Mouse (Mus musculus): ENCODE results near the gene Mansc1.
"Not testable (repeated sequence)": the region's sequence is repeated elsewhere in the genome, so short reads cannot be mapped to it uniquely, and the experiment has no call there.

Mansc1 gene

GRCm38 (mm10) chr6:134631947-134632687 is at the start of gene Mansc1:
Mansc1 (minus strand) TSS chr6:134632488.
- peak; percentile 56 for DNase-seq (ENCODE audit: low spot score)

- not testable (repeated sequence) for DNase-seq (ENCODE audit: low spot score)
These were observed 47.0 kb upstream of the Mansc1 start for GRCm38 (mm10) chr6:134679330-134679729.

- no peak for DNase-seq (ENCODE audit: low spot score)
These were observed 45.7 kb upstream of the Mansc1 start for GRCm38 (mm10) chr6:134678037-134678436.

- DNase-seq (ENCODE audit: low spot score), result no peak
These were observed 45.2 kb upstream of the Mansc1 start for GRCm38 (mm10) chr6:134677504-134677903.

- DNase-seq (ENCODE audit: low spot score), result not testable (repeated sequence)
These were observed 41.4 kb upstream of the Mansc1 start for GRCm38 (mm10) chr6:134673712-134674111.

GRCm38 (mm10) chr6:134670881-134671411 is 38.7 kb upstream of the Mansc1 start:
- no peak for DNase-seq (ENCODE audit: low spot score)

- no peak for DNase-seq (ENCODE audit: low spot score)
These were observed 37.0 kb upstream of the Mansc1 start for GRCm38 (mm10) chr6:134669179-134669865.

- no peak for DNase-seq (ENCODE audit: low spot score)
These were observed 36.2 kb upstream of the Mansc1 start for GRCm38 (mm10) chr6:134668519-134668918.

GRCm38 (mm10) chr6:134665817-134666216 is 33.5 kb upstream of the Mansc1 start:
- DNase-seq (ENCODE audit: low spot score), result no peak

- DNase-seq (ENCODE audit: low spot score), result peak; percentile 8
These were observed 32.3 kb upstream of the Mansc1 start for GRCm38 (mm10) chr6:134664573-134664972.

GRCm38 (mm10) chr6:134660714-134661406 is 28.6 kb upstream of the Mansc1 start:
- peak; percentile 50 for DNase-seq (ENCODE audit: low spot score)

GRCm38 (mm10) chr6:134659108-134659958 is 27.0 kb upstream of the Mansc1 start:
- peak; percentile 44 for DNase-seq (ENCODE audit: low spot score)

GRCm38 (mm10) chr6:134656527-134656926 is 24.2 kb upstream of the Mansc1 start:
- DNase-seq (ENCODE audit: low spot score), result no peak

- DNase-seq (ENCODE audit: low spot score), result no peak
These were observed 16.1 kb upstream of the Mansc1 start for GRCm38 (mm10) chr6:134648356-134648755.

- DNase-seq (ENCODE audit: low spot score), result no peak
These were observed 15.3 kb upstream of the Mansc1 start for GRCm38 (mm10) chr6:134647621-134648020.

GRCm38 (mm10) chr6:134646835-134647234 is 14.5 kb upstream of the Mansc1 start:
- DNase-seq (ENCODE audit: low spot score), result no peak

- DNase-seq (ENCODE audit: low spot score), result no peak
These were observed 11.0 kb upstream of the Mansc1 start for GRCm38 (mm10) chr6:134643296-134643695.

GRCm38 (mm10) chr6:134641738-134642446 is 9.6 kb upstream of the Mansc1 start:
- no peak for DNase-seq (ENCODE audit: low spot score)

GRCm38 (mm10) chr6:134640485-134641475 is 8.5 kb upstream of the Mansc1 start:
- peak; percentile 91 for DNase-seq (ENCODE audit: low spot score)

- no peak for DNase-seq (ENCODE audit: low spot score)
These were observed 7.6 kb upstream of the Mansc1 start for GRCm38 (mm10) chr6:134639900-134640299.

Measured in yolk sac, embryonic 10.5 days (tissue).